Mouse (Mus musculus) cortical plate, adult 2 months (tissue): ENCODE data around the gene Satb1.

Experiments
- CTCF ChIP-seq: fragments of 200-500 bp; IDR thresholded peaks from 2 replicates; pipeline ENCODE4 v1.5.1; 2011; ENCODE audit warnings: mild to moderate bottlenecking, control low read depth, low read length; ENCODE audit not compliant: insufficient read depth; ENCODE audit errors: extremely low read depth
- POLR2A ChIP-seq: fragments of 200-500 bp; IDR thresholded peaks from 2 replicates; pipeline ENCODE4 v1.6.1; 2011; ENCODE audit warnings: mild to moderate bottlenecking, low read length, control low read depth; ENCODE audit not compliant: insufficient read depth; ENCODE audit errors: extremely low read depth

GRCm38 (mm10) chr17:51789098-51789497 lies 44.0 kb downstream of the Satb1 start:
- TF ChIP-seq CTCF (no peak), POLR2A (no peak)
